Mouse (Mus musculus) spleen, adult 2 months (tissue): ENCODE results near the gene Tmem204. TPM values are rescaled to one million over a fixed set of nuclear protein-coding genes. Genes with fewer than 3 reads are reported as not detected.
"Not testable (repeated sequence)": the region's sequence is repeated elsewhere in the genome, so short reads cannot be mapped to it uniquely, and the experiment has no call there.

Source experiments
- DNase-seq, 2 experiments: peaks; one replicate each; pipeline versions ENCODE4 v3.0.0 to v3.0.0-alpha.2; 2012 to 2021; ENCODE audit warnings: low spot score in 2 of 2, low read depth in 1 of 2
- H3K27ac ChIP-seq: fragments of 200-500 bp; 2 replicates; pipeline ENCODE4 v1.5.1; 2012; ENCODE audit warnings: low read length, inconsistent platforms; ENCODE audit not compliant: insufficient read depth
- H3K27me3 ChIP-seq: fragments of 200-500 bp; 2 replicates; pipeline ENCODE4 v1.6.1; 2012; ENCODE audit warnings: mild to moderate bottlenecking, moderate library complexity, low read length, inconsistent platforms; ENCODE audit not compliant: control insufficient read depth, insufficient read depth
- H3K36me3 ChIP-seq: fragments of 200-500 bp; 2 replicates; pipeline ENCODE4 v1.6.1; 2012; ENCODE audit warnings: mild to moderate bottlenecking, low read length, inconsistent platforms; ENCODE audit not compliant: control insufficient read depth, insufficient read depth
- H3K4me1 ChIP-seq: fragments of 200-500 bp; 2 replicates; pipeline ENCODE4 v1.6.1; 2011; ENCODE audit warnings: inconsistent platforms; ENCODE audit not compliant: control insufficient read depth, insufficient read depth, insufficient read length
- H3K4me3 ChIP-seq: fragments of 200-500 bp; 2 replicates; pipeline ENCODE4 v1.5.1; 2011; ENCODE audit warnings: mild to moderate bottlenecking, inconsistent platforms; ENCODE audit not compliant: insufficient read depth, insufficient read length; ENCODE audit errors: extremely low read depth
- CTCF ChIP-seq: fragments of 200-500 bp; IDR thresholded peaks from 2 replicates; pipeline ENCODE4 v1.5.1; 2011; ENCODE audit warnings: mild to moderate bottlenecking, inconsistent platforms; ENCODE audit not compliant: insufficient read depth, insufficient read length, insufficient replicate concordance; ENCODE audit errors: extremely low read depth
- POLR2A ChIP-seq: fragments of 200-500 bp; IDR thresholded peaks from 2 replicates; pipeline ENCODE4 v1.6.1; 2011; ENCODE audit warnings: low read depth, low read length, inconsistent platforms
- WGBS: fragments of 180-500 bp; shearing (Covaris S2); methylation state at CpG from one replicate; pipeline ENCODE4 v1.1.7; 2018; 5-methylcytosine and 5-hydroxymethylcytosine counted together
- polyA plus RNA-seq: library from polyadenylated mRNA; depleted of rRNA; stranded (reverse); fragments of >200 nt; gene quantifications from 2 replicates; pipeline ENCODE4 v1.2.3, GENCODE M21; 2012; rRNA removed

The Tmem204 gene
- 37.6 and 46.7 TPM in 2 replicates for polyA plus RNA-seq

- no peak for TF ChIP-seq CTCF
- no peaks in the 10 kb centered on the region for H3K4me1 ChIP-seq
- no peaks in the 10 kb centered on the region for H3K27me3 ChIP-seq
- H3K4me3 ChIP-seq, result no peak within 1 kb of the TSS
- H3K36me3 ChIP-seq, result peaks cover 3% of the 10 kb centered on the region
- no peak for DNase-seq
- 75% methylated on average over 7 of the region's 7 CpGs for WGBS
- H3K27ac ChIP-seq, result peak within 1 kb of the TSS; percentile 40; the same call in 1 of the 2 replicates
Measured at GRCm38 (mm10) chr17:25083444-25083931, at the start of gene Tmem204. Gene Tmem204, minus strand, starts transcription at chr17:25083591.

- no peaks in the 10 kb centered on the region for H3K27me3 ChIP-seq
- no peak overlapping the region for H3K27ac ChIP-seq
- no peak overlapping the region for H3K4me3 ChIP-seq
- no peak for TF ChIP-seq CTCF
- TF ChIP-seq POLR2A, result no peak
- no peak for DNase-seq
- 97% methylated on average over 1 of the region's 1 CpGs for WGBS
- H3K4me1 ChIP-seq, result peaks cover 4% of the 10 kb centered on the region; the same call in 1 of the 2 replicates
- H3K36me3 ChIP-seq, result no peaks in the 10 kb centered on the region
Measured at GRCm38 (mm10) chr17:25130060-25130459, 46.7 kb upstream of the Tmem204 start.

- TF ChIP-seq POLR2A (no peak), CTCF (no peak)
- WGBS, result 73% methylated on average over 9 of the region's 9 CpGs
- H3K27me3 ChIP-seq, result 0 out of 2 replicates have a peak, but pooled peaks cover 1% of the 10 kb centered on the region
- H3K36me3 ChIP-seq, result no peaks in the 10 kb centered on the region
- no peak for DNase-seq
- H3K27ac ChIP-seq, result no peak overlapping the region; the same call in 1 of the 2 replicates
- no peak overlapping the region for H3K4me3 ChIP-seq
- no peaks in the 10 kb centered on the region for H3K4me1 ChIP-seq
Measured at GRCm38 (mm10) chr17:25127681-25128080, 44.3 kb upstream of the Tmem204 start.

GRCm38 (mm10) chr17:25127079-25127478 is 43.7 kb upstream of the Tmem204 start:
- Histone ChIP-seq H3K27me3 (0 out of 2 replicates have a peak, but pooled peaks cover 1% of the 10 kb centered on the region), H3K4me1 (no peaks in the 10 kb centered on the region), H3K27ac (peak overlapping the region; percentile 2; the same call in 1 of the 2 replicates), H3K4me3 (no peak overlapping the region), H3K36me3 (no peaks in the 10 kb centered on the region)
- TF ChIP-seq POLR2A (no peak), CTCF (no peak)
- WGBS, result 59% methylated on average over 8 of the region's 8 CpGs
- no peak for DNase-seq

GRCm38 (mm10) chr17:25125442-25126060 is 42.2 kb upstream of the Tmem204 start:
- 74% methylated on average over 3 of the region's 3 CpGs for WGBS
- H3K4me1 ChIP-seq, H3K27me3 ChIP-seq, DNase-seq, H3K36me3 ChIP-seq, H3K4me3 ChIP-seq, H3K27ac ChIP-seq: not testable (repeated sequence)

- no peaks in the 10 kb centered on the region for H3K4me1 ChIP-seq
- 34% methylated on average over 7 of the region's 7 CpGs for WGBS
- TF ChIP-seq CTCF (peak; percentile 36; the same call in 1 of the 2 replicates), POLR2A (no peak)
- peak in 1 of 2 experiments; percentile 26 for DNase-seq
- 0 out of 2 replicates have a peak, but pooled peaks cover 1% of the 10 kb centered on the region for H3K27me3 ChIP-seq
- no peaks in the 10 kb centered on the region for H3K36me3 ChIP-seq
- no peak overlapping the region for H3K4me3 ChIP-seq
- H3K27ac ChIP-seq, result no peak overlapping the region
Measured at GRCm38 (mm10) chr17:25123979-25124378, 40.6 kb upstream of the Tmem204 start.

GRCm38 (mm10) chr17:25120406-25120805 is 37.0 kb upstream of the Tmem204 start, which contains the start of gene Ptx4:
Gene Ptx4, plus strand, starts transcription at chr17:25120760.
- Histone ChIP-seq H3K4me3 (no peak within 1 kb of the TSS), H3K36me3 (no peaks in the 10 kb centered on the region), H3K27ac (no peak within 1 kb of the TSS), H3K27me3 (0 out of 2 replicates have a peak, but pooled peaks cover 1% of the 10 kb centered on the region), H3K4me1 (0 out of 2 replicates have a peak, but pooled peaks cover 4% of the 10 kb centered on the region)
- DNase-seq, result no peak
- TF ChIP-seq POLR2A (no peak), CTCF (no peak)
- WGBS, result 37% methylated on average over 3 of the region's 3 CpGs
